Mouse (Mus musculus): ENCODE measurements at regions not wholly inside any gene's neighbourhood (a gene's known extent, or its start where the extent isn't known, plus 50 kb on each side); places are given as distances from the start of the nearest gene placed in this dataset.
"Not testable (repeated sequence)": the region's sequence is repeated elsewhere in the genome, so short reads cannot be mapped to it uniquely, and the experiment has no call there.

DNA sequence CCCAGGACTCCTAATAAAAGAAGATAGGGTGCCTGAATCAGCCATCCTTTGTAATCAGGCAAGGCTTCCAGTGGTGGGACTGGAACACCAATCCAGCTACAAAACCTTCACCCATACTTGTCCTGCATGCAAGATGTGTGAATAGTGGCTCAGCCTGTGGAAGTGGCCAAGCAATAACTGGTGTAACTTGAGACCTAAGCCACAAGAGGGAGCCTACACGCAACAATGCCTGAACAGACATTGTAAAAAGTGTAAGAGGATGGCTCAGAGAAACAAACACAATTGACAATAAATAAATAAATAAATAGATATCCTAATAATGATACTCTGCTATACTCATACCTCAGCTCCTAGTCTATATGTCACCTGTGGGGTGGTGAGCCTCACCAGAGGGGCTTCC is 781.5 kb upstream of the Cdh20 start:
- 19% methylated on average over 1 of the region's 1 CpGs for WGBS
- H3K4me3 ChIP-seq (replicated peaks; ENCODE audit: low read depth, low read length), result no peak overlapping the region
- peak; percentile 53; the same call in 1 of the 2 replicates for ATAC-seq (ENCODE audit: low FRiP score, low TSS enrichment)

GRCm38 (mm10) chr1:104002906-104003305 is 765.4 kb upstream of the Cdh20 start:
- not testable (repeated sequence) for DNase-seq; H3K4me2 ChIP-seq (ENCODE audit: low read length); H3K36me3 ChIP-seq (ENCODE audit: control insufficient read depth, insufficient read depth, low read length); H3K9ac ChIP-seq (replicated peaks; ENCODE audit: low read length); H3K4me1 ChIP-seq (ENCODE audit: control insufficient read depth, insufficient read depth, low read length); ATAC-seq (ENCODE audit: low FRiP score, low TSS enrichment); H3K27me3 ChIP-seq (ENCODE audit: control insufficient read depth, insufficient read depth, low read length); H3K4me3 ChIP-seq (replicated peaks; ENCODE audit: low read depth, low read length); H3K27ac ChIP-seq (replicated peaks; ENCODE audit: low read depth, low read length); H3K9me3 ChIP-seq (ENCODE audit: control insufficient read depth, low read length)

More for the DNA sequence above, 781.5 kb upstream of the Cdh20 start:
- DNase-seq, result peak; percentile 80
- H3K27me3 ChIP-seq (ENCODE audit: control insufficient read depth, insufficient read depth, low read length), result no peaks in the 10 kb centered on the region
- no peak overlapping the region for H3K9ac ChIP-seq (replicated peaks; ENCODE audit: low read length)
- no peak overlapping the region for H3K4me2 ChIP-seq (ENCODE audit: low read length)
- H3K9me3 ChIP-seq (ENCODE audit: control insufficient read depth, low read length), result no peaks in the 10 kb centered on the region
- no peak overlapping the region for H3K27ac ChIP-seq (replicated peaks; ENCODE audit: low read depth, low read length)
- H3K36me3 ChIP-seq (ENCODE audit: control insufficient read depth, insufficient read depth, low read length), result no peaks in the 10 kb centered on the region
- H3K4me1 ChIP-seq (ENCODE audit: control insufficient read depth, insufficient read depth, low read length), result no peaks in the 10 kb centered on the region

- no peaks in the 10 kb centered on the region for H3K4me1 ChIP-seq (ENCODE audit: control insufficient read depth, insufficient read depth, low read length)
- H3K27ac ChIP-seq (replicated peaks; ENCODE audit: low read depth, low read length), result no peak overlapping the region
- no peaks in the 10 kb centered on the region for H3K36me3 ChIP-seq (ENCODE audit: control insufficient read depth, insufficient read depth, low read length)
- H3K4me3 ChIP-seq (replicated peaks; ENCODE audit: low read depth, low read length), result no peak overlapping the region
- H3K27me3 ChIP-seq (ENCODE audit: control insufficient read depth, insufficient read depth, low read length), result no peaks in the 10 kb centered on the region
- no peaks in the 10 kb centered on the region for H3K9me3 ChIP-seq (ENCODE audit: control insufficient read depth, low read length)
- DNase-seq (peak; percentile 22), ATAC-seq (ENCODE audit: low FRiP score, low TSS enrichment) (peak; percentile 65; the same call in 1 of the 2 replicates)
- no peak overlapping the region for H3K4me2 ChIP-seq (ENCODE audit: low read length)
- no peak overlapping the region for H3K9ac ChIP-seq (replicated peaks; ENCODE audit: low read length)
These were observed 738.7 kb upstream of the Cdh20 start for GRCm38 (mm10) chr1:104029670-104030069.

DNA sequence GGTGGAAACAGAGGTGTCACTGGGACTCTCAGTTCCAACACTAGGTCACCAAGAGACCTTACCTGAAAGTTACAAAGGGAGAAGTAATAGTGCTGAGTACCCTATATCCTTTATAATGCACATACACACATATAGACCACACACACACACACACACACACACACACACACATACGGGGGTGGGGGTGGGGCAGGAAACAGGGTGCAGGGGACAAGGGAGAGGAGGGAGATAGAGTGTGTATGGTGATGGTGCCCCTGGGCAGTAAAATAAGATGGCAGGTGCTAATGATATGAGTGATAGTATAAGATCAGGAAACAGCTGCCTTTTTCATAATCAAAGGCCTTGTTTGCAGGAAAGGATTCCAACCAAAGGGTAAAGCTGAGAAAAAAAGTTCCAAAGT is 719.9 kb upstream of the Cdh20 start:
- H3K4me3 ChIP-seq (replicated peaks; ENCODE audit: low read depth, low read length), result no peak overlapping the region
- H3K9ac ChIP-seq (replicated peaks; ENCODE audit: low read length), result no peak overlapping the region
- no peaks in the 10 kb centered on the region for H3K36me3 ChIP-seq (ENCODE audit: control insufficient read depth, insufficient read depth, low read length)
- WGBS, result 85% methylated on average over 1 of the region's 1 CpGs
- no peaks in the 10 kb centered on the region for H3K27me3 ChIP-seq (ENCODE audit: control insufficient read depth, insufficient read depth, low read length)
- no peaks in the 10 kb centered on the region for H3K9me3 ChIP-seq (ENCODE audit: control insufficient read depth, low read length)
- DNase-seq (no peak), ATAC-seq (ENCODE audit: low FRiP score, low TSS enrichment) (no peak)
- H3K4me2 ChIP-seq (ENCODE audit: low read length), result no peak overlapping the region
- no peak overlapping the region for H3K27ac ChIP-seq (replicated peaks; ENCODE audit: low read depth, low read length)
- H3K4me1 ChIP-seq (ENCODE audit: control insufficient read depth, insufficient read depth, low read length), result no peaks in the 10 kb centered on the region

- Histone ChIP-seq H3K27me3 (ENCODE audit: control insufficient read depth, insufficient read depth, low read length) (no peaks in the 10 kb centered on the region), H3K36me3 (ENCODE audit: control insufficient read depth, insufficient read depth, low read length) (no peaks in the 10 kb centered on the region), H3K4me2 (ENCODE audit: low read length) (no peak overlapping the region), H3K4me1 (ENCODE audit: control insufficient read depth, insufficient read depth, low read length) (no peaks in the 10 kb centered on the region), H3K27ac (replicated peaks; ENCODE audit: low read depth, low read length) (no peak overlapping the region), H3K9me3 (ENCODE audit: control insufficient read depth, low read length) (no peaks in the 10 kb centered on the region), H3K4me3 (replicated peaks; ENCODE audit: low read depth, low read length) (no peak overlapping the region), H3K9ac (replicated peaks; ENCODE audit: low read length) (no peak overlapping the region)
- WGBS, result 57% methylated on average over 4 of the region's 4 CpGs
- DNase-seq (peak; percentile 3), ATAC-seq (ENCODE audit: low FRiP score, low TSS enrichment) (no peak)
These were observed 719.0 kb upstream of the Cdh20 start for GRCm38 (mm10) chr1:104049169-104049948.

All from midbrain, embryonic 14.5 days (tissue).